Mouse (Mus musculus) kidney, adult 2 months (tissue): ENCODE results near the gene Pbx2. TPM values are rescaled to one million over a fixed set of nuclear protein-coding genes. Genes with fewer than 3 reads are reported as not detected.
A peak's percentile ranks its signal among the peaks of the same experiment; 100 is the strongest.

ENCODE experiments used
- DNase-seq: peaks from one replicate; pipeline ENCODE4 v3.0.0; 2021
- H3K27ac ChIP-seq: fragments of 200-500 bp; 2 replicates; pipeline ENCODE4 v1.5.1; 2012; ENCODE audit warnings: low read depth, low read length, control low read depth, inconsistent platforms; ENCODE audit not compliant: insufficient read depth
- H3K27me3 ChIP-seq: fragments of 200-500 bp; replicated peaks from 2 replicates; pipeline ENCODE4 v1.6.1; 2012; ENCODE audit warnings: mild to moderate bottlenecking, moderate library complexity, low read length, inconsistent platforms; ENCODE audit not compliant: control insufficient read depth, insufficient read depth
- H3K36me3 ChIP-seq: fragments of 200-500 bp; 2 replicates; pipeline ENCODE4 v1.6.1; 2012; ENCODE audit warnings: mild to moderate bottlenecking, moderate library complexity, low read length, inconsistent platforms; ENCODE audit not compliant: control insufficient read depth, insufficient read depth
- H3K4me1 ChIP-seq: fragments of 200-500 bp; 2 replicates; pipeline ENCODE4 v1.6.1; 2011; ENCODE audit warnings: low read length; ENCODE audit not compliant: control insufficient read depth, insufficient read depth
- H3K4me3 ChIP-seq: fragments of 200-500 bp; 2 replicates; pipeline ENCODE4 v1.5.1; 2011; ENCODE audit warnings: mild to moderate bottlenecking, low read depth, low read length, control low read depth; ENCODE audit not compliant: insufficient read depth
- CTCF ChIP-seq: fragments of 200-500 bp; conservative IDR thresholded peaks from 2 replicates; pipeline ENCODE4 v1.5.1; 2011; ENCODE audit warnings: low read depth, mild to moderate bottlenecking, control low read depth, low read length, moderate library complexity, mixed read lengths; ENCODE audit not compliant: insufficient read depth, insufficient read length
- POLR2A ChIP-seq: fragments of 200-500 bp; IDR thresholded peaks from one replicate; pipeline ENCODE4 v1.6.1; 2011; ENCODE audit warnings: low read depth, low read length, control low read depth
- WGBS: fragments of 180-500 bp; shearing (Covaris S2); methylation state at CpG from one replicate; pipeline ENCODE4 v1.1.7; 2018; 5-methylcytosine and 5-hydroxymethylcytosine counted together
- polyA plus RNA-seq: library from polyadenylated mRNA; depleted of rRNA; stranded (reverse); fragments of >200 nt; gene quantifications from 2 replicates; pipeline ENCODE4 v1.2.3, GENCODE M21; 2012

Gene Pbx2
- polyA plus RNA-seq, 1 experiment = 56.2 TPM

DNA sequence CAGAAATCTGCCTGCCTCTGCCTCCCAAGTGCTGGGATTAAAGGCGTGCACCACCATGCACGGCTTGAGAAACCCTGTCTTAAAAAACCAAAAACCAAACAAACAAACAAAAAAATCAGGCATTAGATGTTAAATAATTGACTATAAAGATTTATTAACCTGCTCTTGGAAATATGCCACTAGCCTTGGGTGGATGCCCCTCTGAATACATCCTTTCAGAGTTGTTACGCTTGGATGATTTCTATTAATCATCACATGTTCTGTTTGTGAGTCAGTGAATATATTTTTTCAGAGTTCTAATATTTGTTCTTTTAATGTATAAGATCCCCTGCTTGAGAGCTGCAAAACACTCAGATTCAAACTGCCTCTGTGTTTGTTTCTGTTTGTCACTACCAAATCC, 33.9 kb downstream of the Pbx2 start:
- Histone ChIP-seq H3K4me3 (no peak overlapping the region), H3K27ac (peak overlapping the region; percentile 79; the same call in 1 of the 2 replicates), H3K4me1 (peaks cover 10% of the 10 kb centered on the region; the same call in 1 of the 2 replicates), H3K27me3 (no peaks in the 10 kb centered on the region), H3K36me3 (peaks cover 7% of the 10 kb centered on the region)
- peak; percentile 80 for DNase-seq
- 46% methylated on average over 3 of the region's 3 CpGs for WGBS
- TF ChIP-seq CTCF (no peak), POLR2A (no peak)

DNA sequence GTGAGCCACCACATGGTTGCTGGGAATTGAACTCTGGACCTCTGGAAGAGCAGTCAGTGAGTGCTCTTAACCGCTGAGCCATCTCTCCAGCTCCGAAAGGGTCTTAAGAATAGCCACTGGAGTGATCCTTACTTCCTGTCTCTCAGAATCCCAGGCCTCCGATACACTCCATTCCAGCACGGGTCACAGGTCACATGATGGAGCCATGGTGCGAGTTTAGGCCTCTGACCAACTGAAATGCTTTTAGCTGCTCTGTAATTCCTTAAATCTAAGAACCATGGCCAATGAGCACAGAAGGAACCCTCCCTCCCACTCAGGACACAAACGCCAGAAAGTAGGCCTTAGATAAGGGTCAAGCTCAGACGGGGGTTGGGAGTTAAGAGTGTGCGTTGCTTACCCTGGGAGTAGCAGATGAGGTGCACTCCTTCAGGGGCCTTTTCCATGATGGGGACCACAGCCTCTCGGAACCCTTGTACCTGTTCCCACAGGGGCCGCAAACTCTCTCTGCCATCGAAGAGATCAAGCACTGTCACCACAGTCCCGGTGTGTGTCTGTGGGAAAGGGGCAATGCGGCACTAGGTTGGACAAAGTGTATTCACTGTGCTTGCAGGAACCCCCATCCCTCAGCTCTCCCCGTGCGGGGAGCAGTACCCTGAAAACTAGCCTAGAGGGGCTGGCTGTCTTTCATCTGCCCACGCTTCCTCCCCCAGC, 35.2 kb downstream of the Pbx2 start:
- no peak for TF ChIP-seq POLR2A
- TF ChIP-seq CTCF = no peak
- 30% methylated on average over 16 of the region's 16 CpGs for WGBS
- DNase-seq = peak; percentile 57
- peaks cover 13% of the 10 kb centered on the region for H3K4me1 ChIP-seq
- H3K36me3 ChIP-seq = peaks cover 6% of the 10 kb centered on the region
- H3K4me3 ChIP-seq = peak overlapping the region; percentile 81
- H3K27ac ChIP-seq = peak overlapping the region; percentile 79
- H3K27me3 ChIP-seq = no peaks in the 10 kb centered on the region

DNA sequence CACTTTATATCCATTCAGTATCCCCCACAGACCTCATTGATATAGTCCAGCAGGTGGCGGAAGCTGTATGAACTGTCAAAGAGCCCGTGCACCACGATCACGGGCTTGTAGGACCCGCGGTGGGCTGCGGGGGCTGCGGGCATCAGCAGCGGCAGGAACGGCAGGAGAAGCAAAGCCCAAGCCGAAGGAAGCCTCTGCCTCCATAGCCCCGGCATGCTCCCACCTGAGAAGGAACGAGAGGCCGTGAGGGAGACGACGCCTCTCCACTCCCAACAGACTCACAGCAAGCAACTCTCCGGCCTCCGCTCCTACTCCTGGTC, 35.7 kb downstream of the Pbx2 start:
- DNase-seq = peak; percentile 51
- TF ChIP-seq CTCF (peak; percentile 41; the same call in 1 of the 2 replicates), POLR2A (no peak)
- peaks cover 15% of the 10 kb centered on the region for H3K4me1 ChIP-seq
- H3K4me3 ChIP-seq = peak overlapping the region; percentile 81
- peak overlapping the region; percentile 79 for H3K27ac ChIP-seq
- WGBS = under 1% methylated on average over 18 of the region's 18 CpGs
- H3K36me3 ChIP-seq = peaks cover 6% of the 10 kb centered on the region
- H3K27me3 ChIP-seq = no peaks in the 10 kb centered on the region

DNA sequence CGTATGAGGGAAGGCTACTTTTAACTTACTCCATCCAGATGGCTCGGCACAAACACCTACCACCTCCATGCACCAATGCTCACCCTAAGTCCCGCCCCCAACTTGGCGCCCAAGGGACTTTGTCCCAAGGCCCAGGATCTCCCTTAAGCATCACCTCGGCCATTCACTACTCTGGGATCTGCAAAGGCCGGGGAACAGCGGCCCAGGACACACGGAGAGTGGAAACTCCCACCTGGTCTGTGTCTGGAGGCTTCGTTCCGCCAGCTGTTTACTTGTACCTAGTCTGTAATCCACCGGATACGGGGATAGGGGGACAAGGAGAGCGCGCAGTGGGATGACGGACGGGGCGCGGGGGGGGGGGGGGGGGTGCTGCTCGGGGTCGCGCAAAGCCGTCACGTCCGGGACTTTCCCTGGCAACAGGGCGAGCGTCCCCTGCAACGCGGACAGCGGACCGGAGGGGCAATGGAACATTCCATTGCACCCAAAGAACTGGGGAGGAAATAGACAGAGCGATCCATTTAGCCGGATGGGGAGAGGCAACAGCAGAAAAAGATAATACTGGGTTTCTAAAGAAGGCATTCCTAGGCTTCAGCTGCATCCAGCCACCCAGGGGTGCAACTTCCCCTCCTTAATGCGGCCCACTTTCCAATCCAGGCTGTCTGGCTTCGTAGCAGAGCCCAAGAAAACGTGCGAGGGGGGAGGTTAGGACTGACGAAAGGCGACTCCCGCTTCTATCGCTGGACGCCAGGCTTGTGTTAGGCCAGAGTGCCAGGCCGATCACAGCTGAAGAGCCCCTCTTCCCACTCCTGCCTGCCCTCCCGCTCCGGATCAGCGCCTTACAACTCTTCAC, 36.3 kb downstream of the Pbx2 start:
- peak; percentile 94 for DNase-seq
- peaks cover 6% of the 10 kb centered on the region for H3K36me3 ChIP-seq
- 3% methylated on average over 41 of the region's 45 CpGs for WGBS
- peaks cover 15% of the 10 kb centered on the region for H3K4me1 ChIP-seq
- H3K27me3 ChIP-seq = no peaks in the 10 kb centered on the region
- TF ChIP-seq CTCF (no peak), POLR2A (peak; percentile 72)
- peak overlapping the region; percentile 99 for H3K27ac ChIP-seq
- peak overlapping the region; percentile 81 for H3K4me3 ChIP-seq

DNA sequence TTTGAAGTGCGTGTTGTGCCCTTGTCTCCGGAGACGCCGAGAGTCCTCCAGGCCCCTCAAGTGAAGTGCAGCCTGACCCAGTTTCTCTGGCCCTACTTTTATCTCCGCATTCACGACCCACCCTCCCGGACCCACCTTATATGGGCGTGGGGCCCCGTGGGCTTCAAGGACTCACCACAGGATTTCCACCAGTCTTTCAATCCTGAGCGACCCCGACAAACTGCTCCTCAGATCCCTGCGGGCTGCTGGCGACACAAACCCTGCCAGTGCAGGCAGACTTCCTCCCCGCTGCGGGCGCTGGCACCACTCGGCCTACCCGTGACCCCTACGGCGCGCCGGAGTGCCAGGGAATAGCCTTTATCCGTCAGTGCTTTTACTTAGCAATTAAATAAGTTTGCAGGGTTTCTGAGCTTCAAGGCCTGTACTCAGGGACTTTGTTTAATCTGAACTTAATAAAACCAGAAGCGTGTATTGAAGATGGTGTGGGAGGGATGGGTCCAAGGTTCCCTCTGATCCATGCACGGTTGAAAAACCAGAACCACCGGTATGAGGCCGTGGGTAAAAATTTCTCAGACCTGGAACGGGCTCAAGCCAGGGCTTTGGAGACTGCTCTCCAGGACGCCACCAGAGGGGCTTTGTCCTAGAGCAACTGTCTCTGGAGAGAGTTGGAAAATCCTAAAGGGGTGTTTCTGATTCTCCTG, 37.0 kb downstream of the Pbx2 start, which contains the start of gene Ppt2:
Ppt2 (minus strand) TSS at position 568 of the 701 bp plus-strand sequence.
- Histone ChIP-seq H3K36me3 (peaks cover 2% of the 10 kb centered on the region; the same call in 1 of the 2 replicates), H3K4me1 (peaks cover 15% of the 10 kb centered on the region), H3K27me3 (no peaks in the 10 kb centered on the region), H3K4me3 (peak within 1 kb of the TSS; percentile 81), H3K27ac (peak within 1 kb of the TSS; percentile 99)
- TF ChIP-seq POLR2A = no peak
- no peak for TF ChIP-seq CTCF
- 2% methylated on average over 29 of the region's 29 CpGs for WGBS
- DNase-seq = peak; percentile 88

DNA sequence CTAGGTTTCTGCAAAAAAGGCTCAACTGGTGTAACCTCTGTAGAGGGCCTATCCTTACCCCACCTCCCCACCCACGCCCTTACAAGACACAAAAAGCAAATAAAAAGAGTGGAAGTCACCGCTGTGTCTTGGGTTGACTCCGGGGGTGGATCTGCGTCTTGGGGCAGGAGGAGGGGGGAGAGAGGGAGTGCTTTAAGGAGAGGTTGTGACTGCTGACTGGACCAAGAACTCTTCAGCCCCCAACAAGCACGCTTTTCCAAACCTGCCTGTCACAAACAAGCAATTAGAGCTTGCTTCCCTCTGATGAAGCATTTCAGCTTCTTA, 37.5 kb downstream of the Pbx2 start:
- Histone ChIP-seq H3K27me3 (no peaks in the 10 kb centered on the region), H3K27ac (peak overlapping the region; percentile 99), H3K4me3 (peak overlapping the region; percentile 81; the same call in 1 of the 2 replicates), H3K36me3 (peaks cover 2% of the 10 kb centered on the region; the same call in 1 of the 2 replicates), H3K4me1 (peaks cover 15% of the 10 kb centered on the region)
- no peak for TF ChIP-seq CTCF
- DNase-seq = no peak
- 32% methylated on average over 5 of the region's 5 CpGs for WGBS

DNA sequence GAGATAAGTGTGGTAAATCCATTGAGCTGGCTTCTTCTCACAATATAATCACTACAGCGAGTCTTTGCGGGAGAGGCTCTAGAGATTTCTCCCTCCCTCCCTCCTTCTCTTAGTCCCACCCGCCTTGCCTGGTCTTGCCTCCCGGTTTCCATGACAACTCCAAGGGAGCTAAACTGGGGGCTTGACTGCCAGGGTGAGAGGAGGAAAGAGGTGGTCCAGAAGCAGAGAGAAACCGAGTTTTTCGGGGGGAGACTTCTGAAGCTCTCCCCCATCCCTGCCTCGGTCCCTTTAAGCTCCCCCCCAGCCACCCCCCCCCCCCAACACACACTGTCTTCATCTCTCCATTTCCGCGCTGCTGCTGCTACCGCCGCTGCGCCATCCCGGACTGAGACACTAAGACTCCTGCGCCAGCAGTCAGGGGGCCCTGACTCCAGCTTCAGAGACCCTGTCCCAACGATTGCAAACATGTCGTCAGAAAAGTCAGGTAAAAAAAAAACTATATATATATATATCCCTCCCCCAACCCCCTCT, 38.2 kb downstream of the Pbx2 start, which contains the start of gene Prrt1:
Prrt1 (plus strand) TSS at position 313 of the 531 bp plus-strand sequence.
- TF ChIP-seq CTCF (no peak), POLR2A (no peak)
- Histone ChIP-seq H3K4me3 (peak within 1 kb of the TSS; percentile 81), H3K36me3 (peaks cover 2% of the 10 kb centered on the region; the same call in 1 of the 2 replicates), H3K27me3 (no peaks in the 10 kb centered on the region), H3K4me1 (peaks cover 15% of the 10 kb centered on the region), H3K27ac (peak within 1 kb of the TSS; percentile 99)
- DNase-seq = no peak
- WGBS = 25% methylated on average over 16 of the region's 16 CpGs
